Mouse (Mus musculus) C2C12 (cell line): ENCODE data around the gene Ralb. TPM values are rescaled to one million over a fixed set of nuclear protein-coding genes. Genes with fewer than 3 reads are reported as not detected.

Experiments
- H3K27me3 ChIP-seq: one replicate; pipeline ENCODE4 v1.6.1; 2011; ENCODE audit not compliant: control insufficient read depth, insufficient read depth, insufficient read length
- H3K36me3 ChIP-seq: one replicate; pipeline ENCODE4 v1.6.1; 2011; ENCODE audit not compliant: control insufficient read depth, insufficient read depth
- H3K4me3 ChIP-seq: one replicate; pipeline ENCODE4 v1.5.1; 2011; ENCODE audit warnings: mild to moderate bottlenecking, control low read depth; ENCODE audit not compliant: poor library complexity, insufficient read depth, severe bottlenecking
- H3K79me2 ChIP-seq: one replicate; pipeline ENCODE4 v1.6.1; 2011; ENCODE audit not compliant: control insufficient read depth, insufficient read depth
- H3K79me3 ChIP-seq: one replicate; pipeline ENCODE4 v1.6.1; 2011; ENCODE audit warnings: low read depth, control low read depth
- H3ac ChIP-seq: one replicate; pipeline ENCODE3; 2011; ENCODE audit warnings: low read depth; ENCODE audit not compliant: control insufficient read depth, insufficient read length
- CEBPB ChIP-seq: IDR thresholded peaks from one replicate; pipeline ENCODE4 v1.6.1; 2011; ENCODE audit warnings: low read depth, mild to moderate bottlenecking, control low read depth, moderate library complexity
- CTCF ChIP-seq: IDR thresholded peaks from one replicate; pipeline ENCODE4 v1.5.1; 2011; ENCODE audit not compliant: control insufficient read depth, insufficient read depth, insufficient read length
- FOSL1 ChIP-seq: IDR thresholded peaks from one replicate; pipeline ENCODE4 v1.8.0; 2011; ENCODE audit warnings: mild to moderate bottlenecking, low read length; ENCODE audit not compliant: poor library complexity, insufficient read depth, severe bottlenecking
- MAX ChIP-seq: IDR thresholded peaks from one replicate; pipeline ENCODE4 v1.6.1; 2011; ENCODE audit warnings: mild to moderate bottlenecking, control low read depth
- MYOD1 ChIP-seq: IDR thresholded peaks from one replicate; pipeline ENCODE4 v1.6.1; 2011; ENCODE audit warnings: low read depth; ENCODE audit not compliant: control insufficient read depth, insufficient read length
- MYOG ChIP-seq: IDR thresholded peaks from one replicate; pipeline ENCODE4 v1.6.1; 2011; ENCODE audit not compliant: control insufficient read depth, insufficient read length; ENCODE audit errors: extremely low read depth
- USF1 ChIP-seq: IDR thresholded peaks from one replicate; pipeline ENCODE4 v1.6.1; 2011; ENCODE audit warnings: low read depth, mild to moderate bottlenecking, control low read depth, moderate library complexity
- polyA plus RNA-seq: library from polyadenylated mRNA; unstranded; fragments of >200 nt; fragmentation: generic; extraction: Trizol; gene quantifications from one replicate; pipeline ENCODE4 v1.2.1, GENCODE M21; 2012; ENCODE audit warnings: missing spikeins

Gene Ralb
- polyA plus RNA-seq, 1 experiment = 44.4 TPM

DNA sequence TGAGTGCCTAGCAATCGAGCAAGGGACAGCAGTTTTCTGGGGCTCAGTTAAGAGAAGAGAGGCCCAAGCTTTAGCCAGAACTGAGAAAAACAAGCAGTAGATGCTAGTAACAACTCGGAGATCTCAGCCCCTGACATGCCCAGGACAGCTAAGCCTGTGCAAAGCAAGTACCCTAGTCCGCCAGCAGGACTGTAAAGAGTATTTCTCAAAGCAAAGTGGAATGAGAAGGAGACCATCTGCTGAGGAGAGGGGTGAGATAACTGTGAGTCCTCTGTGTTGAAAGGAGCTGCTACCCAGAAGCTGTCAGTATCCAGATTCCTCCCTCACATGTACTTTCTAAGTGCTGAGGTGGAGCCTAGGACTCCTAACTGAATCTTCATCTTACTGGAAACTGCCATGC lies 41.9 kb upstream of the Ralb start:
- Histone ChIP-seq H3K27me3 (no peaks in the 10 kb centered on the region), H3K4me3 (no peak overlapping the region), H3K79me2 (no peaks in the 10 kb centered on the region), H3K79me3 (no peaks in the 10 kb centered on the region), H3K36me3 (no peaks in the 10 kb centered on the region), H3ac (no peak overlapping the region)
- TF ChIP-seq CTCF (no peak), MYOD1 (no peak), MAX (no peak), CEBPB (no peak), USF1 (no peak), MYOG (no peak), FOSL1 (no peak)

DNA sequence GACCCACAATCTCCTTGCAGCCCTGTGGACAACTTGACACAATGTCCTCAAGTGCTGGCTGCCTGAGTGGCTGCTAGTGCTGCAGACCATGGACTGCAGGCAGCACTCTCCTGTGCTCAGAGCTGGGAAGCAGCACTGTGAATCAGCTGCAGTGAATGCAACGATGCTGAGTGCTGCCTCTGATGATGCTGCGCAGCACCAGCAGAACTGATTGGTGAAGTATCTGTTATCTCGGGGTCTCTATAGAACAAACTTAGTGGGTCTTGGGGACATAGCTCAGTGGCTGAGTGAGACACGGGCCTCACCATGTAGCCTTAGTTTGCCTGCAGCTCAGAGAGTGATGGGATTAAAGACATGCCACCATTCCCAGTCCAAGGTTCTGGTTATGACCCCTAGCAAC lies 41.1 kb upstream of the Ralb start:
- Histone ChIP-seq H3K36me3 (no peaks in the 10 kb centered on the region), H3K4me3 (no peak overlapping the region), H3K27me3 (no peaks in the 10 kb centered on the region), H3K79me3 (no peaks in the 10 kb centered on the region), H3K79me2 (no peaks in the 10 kb centered on the region), H3ac (no peak overlapping the region)
- no peak for TF ChIP-seq MYOD1
- TF ChIP-seq USF1 = no peak
- no peak for TF ChIP-seq MAX
- no peak for TF ChIP-seq MYOG
- TF ChIP-seq CEBPB = no peak
- TF ChIP-seq FOSL1 = no peak
- no peak for TF ChIP-seq CTCF

DNA sequence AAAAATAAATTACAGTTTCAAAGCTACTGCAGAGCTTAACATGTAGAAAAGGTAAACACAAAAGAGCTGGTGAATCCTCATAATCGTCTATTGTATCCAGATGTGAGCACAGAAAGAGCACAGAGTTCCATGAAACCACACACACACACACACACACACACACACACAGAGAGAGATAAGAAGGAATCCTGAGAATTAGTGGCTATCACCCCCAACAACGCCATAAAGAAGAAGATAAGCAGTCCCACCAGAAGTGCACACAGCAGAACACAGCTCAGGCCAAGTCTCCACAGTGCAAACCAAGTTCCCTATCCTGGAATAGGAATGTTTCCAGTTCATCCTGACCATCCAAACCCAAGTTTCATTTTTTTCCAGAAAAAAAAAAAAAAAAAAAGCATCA lies 40.6 kb upstream of the Ralb start:
- Histone ChIP-seq H3K79me2 (no peaks in the 10 kb centered on the region), H3K36me3 (no peaks in the 10 kb centered on the region), H3K4me3 (no peak overlapping the region), H3ac (no peak overlapping the region), H3K79me3 (no peaks in the 10 kb centered on the region), H3K27me3 (no peaks in the 10 kb centered on the region)
- TF ChIP-seq MYOG (no peak), USF1 (no peak), FOSL1 (no peak), MYOD1 (no peak), CEBPB (no peak), CTCF (no peak), MAX (no peak)

DNA sequence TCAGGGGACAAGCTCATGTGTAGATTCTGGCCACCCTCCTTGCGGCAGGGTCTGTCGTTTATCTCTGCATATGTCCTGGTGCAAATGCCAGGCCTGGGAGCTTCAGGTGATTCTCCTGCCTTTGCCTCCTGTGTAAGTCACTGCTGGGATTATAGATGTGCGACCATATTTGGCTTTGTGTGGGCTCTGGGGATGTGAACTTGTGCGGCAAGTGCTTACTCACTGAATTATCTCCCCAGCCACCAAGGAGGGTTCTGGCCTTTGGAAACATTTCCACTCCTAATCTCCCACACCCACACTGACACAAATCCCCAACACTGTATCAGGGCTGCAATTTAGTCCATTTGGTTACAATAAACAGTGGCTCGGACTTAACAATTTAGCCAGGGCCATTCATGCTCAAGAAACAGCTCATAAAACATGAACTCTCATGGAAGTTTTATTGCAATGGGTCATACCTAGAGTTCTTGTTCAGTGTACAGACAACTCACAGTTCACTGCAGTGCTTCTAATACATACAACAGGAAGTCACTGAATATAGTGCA lies 40.1 kb upstream of the Ralb start:
- TF ChIP-seq CTCF = no peak
- no peak for TF ChIP-seq CEBPB
- TF ChIP-seq MYOD1 = no peak
- no peak for TF ChIP-seq FOSL1
- no peak for TF ChIP-seq USF1
- no peak for TF ChIP-seq MYOG
- no peak for TF ChIP-seq MAX
- Histone ChIP-seq H3K79me2 (no peaks in the 10 kb centered on the region), H3K79me3 (no peaks in the 10 kb centered on the region), H3K4me3 (no peak overlapping the region), H3K36me3 (no peaks in the 10 kb centered on the region), H3K27me3 (no peaks in the 10 kb centered on the region), H3ac (no peak overlapping the region)

DNA sequence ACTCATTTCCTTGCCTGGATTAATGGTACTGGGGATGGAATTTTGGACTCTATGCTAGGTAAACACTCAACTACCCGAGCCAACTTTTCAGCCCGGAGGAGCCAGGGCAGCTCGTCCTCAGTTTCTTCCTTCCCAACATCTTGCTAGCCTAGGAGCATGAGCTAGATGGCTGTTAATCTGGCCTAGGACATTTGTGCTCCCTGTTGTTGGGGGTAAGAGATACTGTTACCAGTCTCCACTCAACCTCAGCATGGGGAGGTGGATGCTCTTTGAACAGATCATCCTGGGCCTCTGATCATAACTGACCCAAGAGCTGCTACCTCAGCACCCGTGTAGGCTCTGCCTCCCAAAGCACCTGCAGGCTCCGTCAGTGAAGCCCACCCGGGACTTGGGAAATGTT lies 38.7 kb upstream of the Ralb start:
- no peaks in the 10 kb centered on the region for H3K79me3 ChIP-seq
- no peaks in the 10 kb centered on the region for H3K36me3 ChIP-seq
- no peak for TF ChIP-seq CEBPB
- TF ChIP-seq CTCF = no peak
- TF ChIP-seq MAX = no peak
- TF ChIP-seq MYOD1 = no peak
- no peak for TF ChIP-seq USF1
- no peak for TF ChIP-seq MYOG
- no peak for TF ChIP-seq FOSL1
- H3K27me3 ChIP-seq = no peaks in the 10 kb centered on the region
- H3K4me3 ChIP-seq = no peak overlapping the region
- no peaks in the 10 kb centered on the region for H3K79me2 ChIP-seq
- H3ac ChIP-seq = no peak overlapping the region

DNA sequence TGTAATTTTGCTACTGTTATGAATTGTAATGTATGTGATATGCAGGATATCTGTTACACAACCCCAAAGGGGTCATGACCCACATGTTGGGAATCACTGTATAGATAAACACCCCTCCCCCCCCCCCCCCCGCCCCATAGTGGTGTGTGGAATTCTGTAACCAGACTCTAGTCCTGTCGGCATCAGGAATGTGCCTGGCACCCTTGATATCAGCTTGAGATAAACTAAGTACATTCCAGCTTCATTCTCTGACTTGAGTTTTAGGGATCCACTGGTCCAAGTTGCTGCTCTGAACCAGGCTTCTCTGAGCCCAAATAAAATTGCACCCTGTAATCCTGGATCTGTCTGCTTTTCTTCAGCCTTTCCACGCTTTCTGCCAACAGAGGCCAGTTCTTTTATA lies 37.0 kb upstream of the Ralb start:
- no peak for TF ChIP-seq MYOD1
- peak; percentile 10 for TF ChIP-seq CEBPB
- no peak for TF ChIP-seq FOSL1
- TF ChIP-seq MAX = no peak
- Histone ChIP-seq H3K79me3 (no peaks in the 10 kb centered on the region), H3K4me3 (no peak overlapping the region), H3ac (no peak overlapping the region), H3K79me2 (no peaks in the 10 kb centered on the region), H3K27me3 (no peaks in the 10 kb centered on the region), H3K36me3 (no peaks in the 10 kb centered on the region)
